Mouse (Mus musculus) testis, adult 2 months (tissue): ENCODE measurements around the gene Pax5. TPM values are rescaled to one million over a fixed set of nuclear protein-coding genes. Genes with fewer than 3 reads are reported as not detected.

ENCODE experiments used
- H3K27ac ChIP-seq: fragments of 200-500 bp; 2 replicates; pipeline ENCODE4 v1.5.1; 2012; ENCODE audit warnings: low read depth, low read length; ENCODE audit not compliant: control insufficient read depth, insufficient read depth
- H3K27me3 ChIP-seq: fragments of 200-500 bp; 2 replicates; pipeline ENCODE4 v1.6.1; 2012; ENCODE audit warnings: mild to moderate bottlenecking, low read length, moderate library complexity; ENCODE audit not compliant: control insufficient read depth, insufficient read depth
- H3K36me3 ChIP-seq: fragments of 200-500 bp; 2 replicates; pipeline ENCODE4 v1.6.1; 2012; ENCODE audit warnings: mild to moderate bottlenecking, low read length; ENCODE audit not compliant: control insufficient read depth, insufficient read depth
- H3K4me1 ChIP-seq: fragments of 200-500 bp; 2 replicates; pipeline ENCODE4 v1.6.1; 2012; ENCODE audit warnings: low read length; ENCODE audit not compliant: control insufficient read depth, insufficient read depth
- H3K4me3 ChIP-seq: fragments of 200-500 bp; 2 replicates; pipeline ENCODE4 v1.5.1; 2012; ENCODE audit warnings: low read depth, mild to moderate bottlenecking, low read length, moderate library complexity, mixed read lengths; ENCODE audit not compliant: control insufficient read depth
- CTCF ChIP-seq: fragments of 200-500 bp; IDR thresholded peaks from 2 replicates; pipeline ENCODE4 v1.5.1; 2012; ENCODE audit warnings: low read depth, mild to moderate bottlenecking, inconsistent platforms, low read length, moderate library complexity; ENCODE audit not compliant: control insufficient read depth, insufficient read depth, insufficient replicate concordance
- POLR2A ChIP-seq: fragments of 200-500 bp; IDR thresholded peaks from 2 replicates; pipeline ENCODE4 v1.6.1; 2012; ENCODE audit warnings: low read depth, mild to moderate bottlenecking, inconsistent platforms, low read length, moderate library complexity; ENCODE audit not compliant: control insufficient read depth
- polyA plus RNA-seq: library from polyadenylated mRNA; depleted of rRNA; stranded (reverse); fragments of >200 nt; gene quantifications from 2 replicates; pipeline ENCODE4 v1.2.3, GENCODE M21; 2012

The Pax5 gene
- polyA plus RNA-seq, 1 experiment: 50.1 TPM

GRCm38 (mm10) chr4:44671486-44671885 is 38.8 kb downstream of the Pax5 start:
- Histone ChIP-seq H3K4me3 (no peak overlapping the region), H3K36me3 (no peaks in the 10 kb centered on the region), H3K4me1 (peaks cover 2% of the 10 kb centered on the region; the same call in 1 of the 2 replicates), H3K27ac (no peak overlapping the region), H3K27me3 (no peaks in the 10 kb centered on the region)
- TF ChIP-seq CTCF: no peak
- no peak for TF ChIP-seq POLR2A

DNA sequence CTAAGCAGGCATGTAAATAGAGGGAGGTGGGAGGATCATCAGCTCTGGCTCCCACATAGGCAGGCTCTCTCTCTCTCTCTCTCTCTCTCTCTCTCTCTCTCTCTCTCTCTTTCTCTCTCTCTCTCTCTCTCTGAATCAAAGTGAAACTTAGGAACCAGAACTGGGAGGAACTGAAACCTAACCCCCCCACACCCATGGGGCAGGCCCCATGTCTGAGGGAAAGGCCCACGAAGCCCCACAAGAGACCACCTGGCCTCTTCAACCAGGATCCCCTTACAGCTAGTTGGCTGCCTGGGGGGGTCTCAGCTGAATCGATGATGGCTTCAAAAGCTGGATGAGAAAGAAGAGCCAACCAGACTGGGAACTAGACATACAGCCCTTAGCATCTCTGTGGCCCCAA is 39.3 kb downstream of the Pax5 start:
- no peak overlapping the region for H3K4me3 ChIP-seq
- H3K27ac ChIP-seq: no peak overlapping the region
- peaks cover 2% of the 10 kb centered on the region; the same call in 1 of the 2 replicates for H3K4me1 ChIP-seq
- no peaks in the 10 kb centered on the region for H3K27me3 ChIP-seq
- no peaks in the 10 kb centered on the region for H3K36me3 ChIP-seq
- TF ChIP-seq POLR2A (no peak), CTCF (no peak)

DNA sequence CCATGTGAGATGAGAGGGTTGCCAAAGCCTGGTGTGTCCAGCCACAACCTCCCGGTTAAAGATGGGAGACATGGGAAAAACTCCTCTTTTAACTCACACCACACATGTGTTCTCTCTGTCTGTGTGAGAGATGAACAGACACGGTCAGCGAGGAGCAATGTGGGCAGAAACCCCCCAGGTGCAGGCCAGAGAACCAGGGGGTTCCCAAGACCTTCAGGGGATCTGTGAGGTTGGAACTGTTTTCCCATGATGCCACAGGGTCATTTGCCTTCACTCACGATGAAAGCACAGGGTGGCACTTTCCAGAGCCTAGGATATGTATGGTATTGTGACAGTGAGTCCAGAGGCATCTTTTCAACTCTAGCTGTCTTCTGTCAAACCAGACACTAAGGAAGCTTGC is 39.9 kb downstream of the Pax5 start:
- Histone ChIP-seq H3K36me3 (no peaks in the 10 kb centered on the region), H3K27me3 (no peaks in the 10 kb centered on the region), H3K4me3 (no peak overlapping the region), H3K27ac (no peak overlapping the region), H3K4me1 (peaks cover 2% of the 10 kb centered on the region; the same call in 1 of the 2 replicates)
- TF ChIP-seq CTCF: no peak
- TF ChIP-seq POLR2A: no peak

- TF ChIP-seq POLR2A (no peak), CTCF (peak; percentile 63; the same call in 1 of the 2 replicates)
- H3K27me3 ChIP-seq: no peaks in the 10 kb centered on the region
- H3K4me3 ChIP-seq: peak overlapping the region; percentile 5; the same call in 1 of the 2 replicates
- H3K27ac ChIP-seq: peak overlapping the region; percentile 69
- H3K36me3 ChIP-seq: peaks cover 2% of the 10 kb centered on the region
- peaks cover 2% of the 10 kb centered on the region; the same call in 1 of the 2 replicates for H3K4me1 ChIP-seq
Observed at GRCm38 (mm10) chr4:44669485-44670181, 40.7 kb downstream of the Pax5 start.

- H3K4me1 ChIP-seq: peaks cover 5% of the 10 kb centered on the region
- peaks cover 2% of the 10 kb centered on the region for H3K36me3 ChIP-seq
- peak overlapping the region; percentile 82 for H3K27ac ChIP-seq
- H3K4me3 ChIP-seq: peak overlapping the region; percentile 73
- H3K27me3 ChIP-seq: no peaks in the 10 kb centered on the region
- peak; percentile 28; the same call in 1 of the 2 replicates for TF ChIP-seq POLR2A
- TF ChIP-seq CTCF: no peak
Observed at GRCm38 (mm10) chr4:44668574-44668973, 41.7 kb downstream of the Pax5 start.

DNA sequence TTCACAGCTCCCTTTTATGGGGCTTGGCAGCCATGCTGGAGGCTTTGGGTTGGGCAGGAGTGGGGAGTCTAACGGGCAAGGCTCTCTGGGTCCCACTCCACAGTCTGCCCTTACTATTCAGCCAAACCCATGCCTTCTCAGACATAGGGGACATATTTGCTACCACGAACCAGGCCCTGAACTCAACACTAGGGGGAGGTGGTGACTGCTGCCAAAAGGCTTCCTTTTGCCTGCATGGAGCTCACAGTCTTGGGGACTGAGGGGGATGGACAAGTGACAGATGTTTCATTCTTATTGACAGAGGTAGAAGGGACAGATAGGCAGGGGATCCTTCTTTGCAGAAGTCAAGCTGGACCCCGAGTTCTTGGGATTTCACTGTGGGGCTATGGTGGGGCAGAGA is 42.1 kb downstream of the Pax5 start:
- peaks cover 9% of the 10 kb centered on the region for H3K4me1 ChIP-seq
- TF ChIP-seq POLR2A (no peak), CTCF (0 out of 2 replicates have a peak, but pooled peaks have one; percentile 1)
- peak overlapping the region; percentile 73 for H3K4me3 ChIP-seq
- H3K27me3 ChIP-seq: no peaks in the 10 kb centered on the region
- H3K36me3 ChIP-seq: peaks cover 2% of the 10 kb centered on the region
- H3K27ac ChIP-seq: peak overlapping the region; percentile 82

DNA sequence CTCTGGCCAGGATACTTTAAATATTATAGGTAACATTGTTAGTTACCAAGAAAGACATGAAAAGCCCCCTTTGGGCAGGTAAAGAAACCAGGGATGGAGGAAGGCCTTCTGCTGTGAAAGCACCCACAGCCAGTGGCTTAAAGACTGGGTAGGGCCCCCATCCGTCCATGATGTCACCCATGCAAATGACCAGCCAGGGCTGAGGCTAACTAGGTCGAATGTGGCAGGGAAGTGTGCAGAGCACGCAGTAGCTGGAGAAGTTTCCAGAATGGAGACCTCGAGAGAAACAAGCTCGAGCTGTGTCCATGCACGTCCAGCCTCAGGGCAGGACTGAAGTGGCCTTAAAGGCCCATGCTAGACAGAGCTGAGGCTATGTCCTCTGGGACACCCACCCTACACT is 42.9 kb downstream of the Pax5 start:
- H3K4me3 ChIP-seq: peak overlapping the region; percentile 73
- peaks cover 11% of the 10 kb centered on the region for H3K4me1 ChIP-seq
- H3K36me3 ChIP-seq: peaks cover 2% of the 10 kb centered on the region
- TF ChIP-seq POLR2A: no peak
- no peaks in the 10 kb centered on the region for H3K27me3 ChIP-seq
- no peak overlapping the region for H3K27ac ChIP-seq
